Mouse (Mus musculus) cerebral cortex, adult 2 months (tissue): ENCODE measurements around the gene Ntn4.

Source experiments
- WGBS: fragments of 180-500 bp; shearing (Covaris S2); methylation state at CpG from one replicate; pipeline ENCODE4 v1.1.7; 2018; 5-methylcytosine and 5-hydroxymethylcytosine counted together

The Ntn4 gene

DNA sequence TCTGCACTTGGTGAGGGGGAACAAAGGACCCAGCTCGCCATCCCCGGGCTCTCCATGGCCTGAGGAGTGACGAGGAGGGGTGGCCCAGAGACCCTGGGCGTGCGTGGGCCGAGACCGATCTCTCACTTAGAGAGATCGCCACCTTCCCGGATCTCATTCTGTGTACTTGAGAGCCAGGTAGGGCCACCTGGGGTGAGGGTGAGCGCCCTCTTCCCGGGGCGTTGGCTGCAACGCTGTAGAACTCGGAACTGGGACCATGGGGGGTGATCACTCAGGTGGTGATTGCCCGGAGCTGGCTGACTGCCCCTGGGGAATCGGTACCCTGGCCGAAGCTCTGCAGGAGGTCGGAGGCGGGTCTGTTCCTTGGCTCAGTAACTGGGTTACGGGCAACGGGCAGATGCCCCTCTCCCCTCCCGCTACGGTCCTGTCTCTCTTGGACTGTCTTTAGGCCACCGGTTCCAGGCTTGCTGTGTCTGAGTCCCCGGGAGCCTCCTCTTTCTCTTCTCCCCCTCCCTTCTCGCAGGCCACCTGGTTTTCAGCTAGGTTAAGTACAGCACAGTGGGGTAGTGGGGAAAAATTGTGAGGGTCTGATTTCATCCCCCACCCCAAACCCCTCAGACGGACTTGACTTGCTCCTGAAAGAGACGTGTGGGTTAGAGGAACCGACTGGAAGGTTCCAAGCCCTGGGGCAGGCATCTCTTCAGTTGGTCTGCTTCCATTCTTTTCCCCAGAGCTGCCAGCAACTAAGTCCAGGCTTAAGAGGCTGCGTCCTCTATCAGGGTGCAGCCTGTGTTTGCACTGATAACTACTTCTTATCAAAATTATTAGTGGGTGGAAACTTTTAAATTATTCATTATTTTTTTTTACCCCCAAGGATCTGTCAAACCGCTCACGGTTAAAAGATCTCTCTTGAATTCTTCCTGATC, 1.6 kb downstream of the Ntn4 start:
- WGBS, result 11% methylated on average over 32 of the region's 32 CpGs

DNA sequence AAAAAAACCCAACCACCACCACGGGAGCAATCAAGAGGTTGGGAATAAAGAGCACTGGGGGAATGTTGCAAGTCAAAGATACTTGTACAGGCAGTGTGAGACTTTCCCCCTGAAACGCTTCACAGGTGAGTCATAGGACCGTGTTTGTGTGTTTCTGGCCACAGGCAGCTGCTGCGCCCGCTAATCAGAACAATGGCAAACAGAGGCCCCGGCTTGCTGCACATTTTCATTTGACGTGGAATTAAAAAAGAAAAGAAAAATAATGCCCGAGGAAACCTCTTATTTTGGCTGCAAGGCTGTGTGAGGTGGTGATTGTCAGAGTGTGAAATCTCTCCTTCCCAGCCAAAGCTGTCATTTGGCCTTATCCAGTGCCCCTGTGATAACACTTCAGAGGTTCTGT, 2.4 kb downstream of the Ntn4 start:
- 58% methylated on average over 8 of the region's 8 CpGs for WGBS

DNA sequence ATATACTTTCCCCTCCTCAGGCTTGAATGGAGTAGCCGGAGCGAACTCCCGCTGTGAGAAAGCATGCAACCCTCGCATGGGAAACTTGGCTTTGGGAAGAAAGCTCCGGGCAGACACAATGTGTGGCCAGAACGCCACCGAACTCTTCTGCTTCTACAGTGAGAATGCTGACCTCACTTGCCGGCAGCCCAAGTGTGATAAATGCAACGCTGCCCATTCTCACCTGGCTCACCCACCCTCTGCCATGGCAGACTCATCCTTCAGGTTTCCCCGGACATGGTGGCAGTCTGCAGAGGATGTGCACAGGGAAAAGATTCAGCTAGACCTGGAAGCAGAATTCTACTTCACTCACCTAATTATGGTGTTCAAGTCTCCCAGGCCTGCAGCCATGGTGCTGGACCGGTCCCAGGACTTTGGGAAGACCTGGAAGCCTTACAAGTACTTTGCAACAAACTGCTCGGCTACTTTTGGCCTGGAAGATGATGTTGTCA, 4.0 kb downstream of the Ntn4 start:
- WGBS, result 64% methylated on average over 12 of the region's 12 CpGs

DNA sequence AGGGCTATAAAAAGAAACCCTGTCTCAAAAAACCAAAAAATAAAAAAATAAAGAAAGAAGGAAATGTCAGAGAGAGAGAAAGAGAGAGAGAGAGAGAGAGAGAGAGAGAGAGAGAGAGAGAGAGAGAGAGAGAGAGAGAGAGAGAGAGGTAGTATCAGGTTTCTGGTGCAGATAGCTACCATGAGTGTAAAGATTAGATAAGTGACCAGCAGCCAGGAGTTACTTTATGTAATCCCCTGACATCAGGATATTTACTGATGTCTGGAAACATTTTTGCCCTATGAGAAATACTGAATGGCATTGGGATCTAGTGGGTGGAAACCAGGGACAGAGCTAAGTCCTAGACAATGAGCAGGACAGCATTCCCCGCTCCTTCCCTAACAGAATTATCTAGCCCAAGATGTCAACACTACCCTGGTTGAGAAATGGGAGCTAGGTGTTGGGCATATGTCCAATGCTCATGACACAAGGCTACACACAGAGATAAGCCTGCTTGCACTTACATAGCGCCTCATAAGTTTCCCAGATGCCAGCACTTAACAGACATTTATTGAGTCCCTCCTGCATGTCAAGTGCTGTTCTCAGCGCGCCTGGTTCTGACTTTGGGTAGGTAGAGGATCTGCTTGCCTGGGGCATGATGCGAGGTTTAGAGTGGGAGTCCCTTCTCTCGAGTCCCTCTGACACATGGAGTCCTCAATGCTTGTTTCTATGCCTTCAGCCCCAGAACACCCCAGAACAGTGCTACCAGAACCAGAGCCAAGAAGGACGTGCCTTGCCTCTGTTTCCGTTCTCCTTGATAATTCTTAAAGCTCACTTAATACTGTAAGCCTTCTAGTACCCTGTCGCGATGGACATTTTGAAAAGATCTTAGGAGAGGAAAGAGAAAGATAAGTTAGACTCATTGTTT, 7.4 kb downstream of the Ntn4 start:
- 88% methylated on average over 10 of the region's 10 CpGs for WGBS

DNA sequence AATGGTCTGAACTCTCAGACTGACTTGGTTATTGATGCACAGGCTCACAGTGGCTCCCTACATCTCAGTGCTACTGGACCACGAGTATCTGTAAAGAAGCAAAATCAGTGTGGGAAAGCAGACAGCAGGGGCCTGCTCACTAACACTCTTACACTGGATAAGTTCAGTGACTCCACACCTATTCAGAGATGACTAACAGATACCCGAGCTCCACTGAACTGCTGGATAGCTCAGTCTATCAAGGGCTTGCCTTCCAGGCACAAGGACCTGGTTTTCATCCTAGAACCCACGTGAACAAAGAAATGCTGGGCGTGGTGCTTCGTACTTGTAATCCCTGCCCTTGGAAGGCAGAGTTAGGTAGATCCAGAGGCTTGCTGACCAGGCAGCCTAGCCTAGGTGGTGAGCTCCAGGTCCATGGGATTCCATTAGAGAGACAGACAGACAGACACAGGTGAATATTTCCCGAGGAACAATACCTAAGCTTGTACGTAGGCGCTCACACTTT, 8.2 kb downstream of the Ntn4 start:
- WGBS, result 88% methylated on average over 8 of the region's 8 CpGs

DNA sequence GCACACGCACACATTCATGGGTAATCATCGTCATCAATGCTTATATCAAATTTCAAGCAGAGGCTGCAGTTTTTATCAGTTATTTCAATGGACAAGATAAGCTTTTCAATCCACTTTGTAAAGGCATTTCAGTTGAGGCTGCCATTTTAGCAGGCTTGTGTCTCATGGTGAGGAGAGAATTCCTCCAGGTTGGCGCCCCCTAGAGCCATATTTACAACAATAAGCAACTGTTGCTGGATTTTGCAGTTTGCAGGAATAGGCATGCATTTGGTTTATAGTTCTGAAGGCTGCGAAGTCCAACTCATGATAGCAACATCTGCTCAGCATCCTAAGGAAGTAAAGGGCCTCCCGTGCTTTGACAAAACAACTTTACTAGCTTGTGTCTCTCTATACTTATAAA, 8.6 kb downstream of the Ntn4 start:
- WGBS, result 83% methylated on average over 5 of the region's 5 CpGs

DNA sequence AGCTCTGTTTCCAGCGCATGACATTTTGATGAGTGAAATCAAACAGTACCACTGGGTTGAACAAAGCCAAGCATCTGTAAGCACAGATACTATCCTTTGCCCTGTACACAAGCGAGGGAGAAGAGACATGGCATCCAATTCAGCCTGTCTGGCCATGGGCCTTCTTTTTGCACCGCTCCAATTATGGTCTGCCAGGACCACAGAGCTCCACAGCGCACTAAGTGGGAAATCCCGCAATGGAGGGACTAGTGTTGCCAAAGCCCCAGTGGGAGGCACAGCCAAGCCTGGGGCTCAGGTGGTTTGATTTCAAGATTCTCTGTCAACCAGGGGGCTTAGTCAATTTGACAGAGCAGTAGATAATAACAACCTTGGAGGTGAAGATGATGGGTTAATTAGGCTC, 9.1 kb downstream of the Ntn4 start:
- WGBS, result 87% methylated on average over 5 of the region's 5 CpGs

DNA sequence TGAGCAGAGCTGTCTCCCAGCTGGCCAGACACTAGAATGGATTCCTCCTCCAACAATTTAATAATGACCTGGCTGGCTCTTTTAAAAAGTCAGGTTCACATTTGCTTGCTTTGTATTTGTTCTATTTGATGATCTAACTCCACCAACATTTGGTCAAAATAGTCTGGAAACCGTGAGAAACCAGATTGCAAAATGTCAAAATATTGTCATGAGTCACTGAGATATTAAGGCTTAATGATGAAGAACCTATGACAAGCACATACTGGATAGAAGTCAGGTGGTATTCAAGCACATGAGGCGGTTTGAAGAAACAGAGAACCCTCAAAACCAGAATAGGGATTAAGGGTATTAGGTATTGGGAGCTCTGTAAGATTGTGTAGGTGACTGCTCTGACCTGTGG, 12.8 kb downstream of the Ntn4 start:
- WGBS, result 66% methylated on average over 2 of the region's 2 CpGs

DNA sequence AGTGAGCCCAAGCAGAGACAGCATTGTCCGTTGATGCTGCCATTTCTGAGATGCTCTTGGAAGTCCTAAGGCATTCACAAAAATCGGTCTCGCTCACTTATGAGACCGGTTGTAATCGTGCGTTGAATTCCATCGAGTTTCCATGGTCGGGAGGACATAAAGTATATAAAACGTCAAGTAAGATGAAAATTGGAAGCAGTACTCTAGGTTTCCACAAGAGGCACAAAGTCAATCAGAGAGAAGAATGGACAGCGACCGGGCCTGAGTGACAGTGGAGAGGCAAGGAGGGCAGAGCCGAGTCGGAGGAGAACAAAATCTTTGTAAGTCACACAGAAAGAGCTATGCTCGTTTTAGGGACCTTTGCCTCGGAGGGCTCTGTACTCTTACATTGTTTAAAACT, 14.9 kb downstream of the Ntn4 start:
- 85% methylated on average over 15 of the region's 15 CpGs for WGBS

DNA sequence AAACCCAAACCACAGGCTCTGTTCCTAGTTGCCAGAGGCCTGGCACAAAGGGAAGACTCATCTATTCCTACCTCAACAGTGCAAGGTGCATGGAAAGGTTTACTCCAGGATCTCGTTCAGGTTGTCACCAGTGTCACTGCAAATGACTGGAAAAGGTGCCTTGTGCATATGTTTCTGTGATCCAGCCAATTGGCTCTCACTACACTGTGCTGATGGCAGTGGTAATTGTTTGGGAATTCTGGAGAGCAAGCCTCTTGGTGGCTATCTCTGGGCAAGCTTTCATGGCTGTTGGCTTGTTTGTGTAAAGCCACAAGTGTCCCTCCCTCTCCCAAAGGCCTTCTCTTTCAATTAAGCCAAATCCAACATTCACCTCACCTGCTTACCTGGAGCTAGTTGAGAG, 19.3 kb downstream of the Ntn4 start:
- WGBS, result 87% methylated on average over 1 of the region's 1 CpGs

DNA sequence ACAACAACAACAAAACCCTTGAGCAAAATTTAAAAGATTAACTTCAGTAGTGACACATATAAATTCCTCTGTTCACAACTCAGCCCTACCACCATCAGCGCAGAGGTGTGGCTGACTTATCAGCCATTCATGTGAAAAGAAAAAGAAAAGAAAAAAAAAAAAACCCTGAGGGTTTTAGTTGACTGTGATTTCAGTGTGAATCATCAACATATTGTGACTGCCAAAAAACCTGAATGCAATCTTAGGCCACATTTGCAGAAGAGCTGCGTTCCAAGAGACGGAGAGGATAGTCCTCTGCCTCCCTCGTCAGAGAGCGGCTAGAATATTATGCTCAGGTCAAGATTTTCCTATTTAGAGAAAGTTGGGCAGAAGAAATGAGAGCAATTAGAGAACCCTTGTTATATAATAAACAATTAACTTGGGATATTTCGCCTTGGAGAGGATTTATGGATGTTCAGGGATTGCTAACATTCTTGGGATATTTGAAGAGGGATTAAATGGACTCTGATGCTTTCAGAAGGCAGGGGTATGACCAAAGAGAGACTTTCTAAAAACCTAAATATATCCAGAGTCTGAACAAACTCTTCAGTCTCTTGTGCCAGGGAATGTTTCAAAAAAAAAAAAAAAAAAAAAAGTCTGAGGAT, 21.0 kb downstream of the Ntn4 start:
- WGBS, result 49% methylated on average over 6 of the region's 6 CpGs

DNA sequence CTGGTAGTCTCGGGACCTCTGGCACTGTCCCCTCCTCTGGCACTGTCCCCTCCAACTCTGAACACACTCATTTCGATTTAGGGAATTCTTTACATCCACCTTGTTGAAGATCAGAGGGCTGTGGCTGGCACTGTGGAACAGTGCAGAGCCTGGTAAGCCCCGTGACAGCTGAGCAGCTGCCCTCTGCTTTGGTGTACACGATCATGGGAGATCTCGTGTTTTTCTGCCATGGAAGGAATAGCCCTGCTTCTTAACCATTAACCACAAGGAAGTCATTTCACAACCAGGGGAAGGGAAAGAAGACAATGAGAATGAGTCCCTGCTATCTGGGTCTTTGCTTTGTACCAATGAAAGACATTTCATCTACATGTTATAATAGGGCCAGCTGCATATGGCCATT, 21.5 kb downstream of the Ntn4 start:
- 56% methylated on average over 5 of the region's 5 CpGs for WGBS

DNA sequence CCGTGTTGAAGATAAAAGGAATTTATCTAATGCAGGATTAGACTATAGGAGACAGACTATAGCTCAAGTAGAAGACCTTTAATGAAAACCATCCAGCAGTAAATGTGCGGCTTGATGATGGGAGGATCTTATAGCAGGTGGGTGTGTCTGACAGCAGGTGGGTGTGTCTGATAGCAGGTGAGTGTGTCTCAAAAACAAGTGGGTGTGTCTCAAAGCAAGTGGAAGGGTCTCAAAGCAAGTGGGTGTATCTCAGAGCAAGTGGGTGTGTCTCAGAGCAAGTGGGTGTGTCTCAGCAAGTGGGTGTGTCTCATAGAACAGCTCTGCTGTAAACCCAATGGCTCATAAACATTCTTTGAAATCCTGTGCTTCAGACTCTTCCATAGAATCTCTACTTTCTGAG, 25.7 kb downstream of the Ntn4 start:
- 83% methylated on average over 2 of the region's 2 CpGs for WGBS

DNA sequence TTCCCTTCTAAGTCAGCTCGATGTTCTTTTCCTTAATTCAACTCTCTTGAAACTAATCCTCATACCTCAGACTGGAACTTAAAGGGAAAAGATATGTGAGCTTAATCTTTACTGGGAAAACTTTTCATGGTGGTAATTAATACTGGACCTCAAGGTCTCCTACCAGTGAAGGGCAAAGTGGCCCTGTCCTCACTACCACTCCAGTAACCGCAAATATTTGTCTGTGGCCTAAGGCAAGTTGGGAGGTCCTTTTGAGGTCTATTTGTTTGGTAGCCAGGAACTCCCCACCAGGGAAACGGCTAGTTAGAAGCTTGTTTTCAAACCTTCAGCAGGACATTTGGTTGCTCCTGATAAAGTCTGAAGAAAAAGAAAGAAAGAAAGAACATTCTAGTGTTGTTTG, 26.5 kb downstream of the Ntn4 start:
- 72% methylated on average over 3 of the region's 3 CpGs for WGBS

DNA sequence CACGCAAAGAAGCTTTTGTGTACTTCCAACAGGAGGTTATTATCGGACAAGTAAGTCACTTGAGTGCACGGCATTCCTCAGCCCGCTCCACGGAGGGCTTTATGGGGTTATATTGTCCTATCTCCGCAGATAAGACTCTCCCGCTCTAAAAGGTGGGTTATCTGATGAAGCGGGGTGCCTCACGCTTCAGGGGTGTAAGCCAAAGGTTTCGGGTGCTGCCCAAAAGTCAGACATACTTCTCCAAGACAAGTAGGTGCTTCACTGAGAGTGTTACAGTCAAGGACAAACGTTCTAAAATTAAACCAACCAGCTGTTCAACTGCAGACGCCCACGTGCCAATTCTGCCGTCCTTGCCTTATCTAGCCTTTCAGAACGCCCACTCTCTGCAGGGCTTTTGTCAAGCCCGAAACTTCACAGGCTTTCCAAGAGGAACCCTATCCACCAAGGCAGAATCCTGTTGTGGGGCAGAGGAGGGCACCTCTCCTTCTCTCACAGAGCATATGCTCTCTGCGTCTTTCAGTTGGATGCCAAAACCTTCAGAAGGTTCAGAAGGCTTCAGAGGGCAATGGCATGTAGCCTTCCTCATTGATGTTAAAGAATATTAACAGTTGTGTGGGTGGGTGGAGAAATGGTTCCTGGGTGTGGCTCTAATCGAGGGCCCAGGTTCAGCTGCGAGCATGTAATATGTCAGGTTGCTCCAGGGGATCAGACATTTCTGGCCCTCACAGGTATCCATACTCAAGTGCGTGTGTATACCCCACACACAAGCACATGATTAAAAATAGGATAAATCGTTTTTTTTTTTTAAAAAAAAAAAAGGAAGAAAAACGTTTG, 32.4 kb downstream of the Ntn4 start:
- 64% methylated on average over 22 of the region's 22 CpGs for WGBS

DNA sequence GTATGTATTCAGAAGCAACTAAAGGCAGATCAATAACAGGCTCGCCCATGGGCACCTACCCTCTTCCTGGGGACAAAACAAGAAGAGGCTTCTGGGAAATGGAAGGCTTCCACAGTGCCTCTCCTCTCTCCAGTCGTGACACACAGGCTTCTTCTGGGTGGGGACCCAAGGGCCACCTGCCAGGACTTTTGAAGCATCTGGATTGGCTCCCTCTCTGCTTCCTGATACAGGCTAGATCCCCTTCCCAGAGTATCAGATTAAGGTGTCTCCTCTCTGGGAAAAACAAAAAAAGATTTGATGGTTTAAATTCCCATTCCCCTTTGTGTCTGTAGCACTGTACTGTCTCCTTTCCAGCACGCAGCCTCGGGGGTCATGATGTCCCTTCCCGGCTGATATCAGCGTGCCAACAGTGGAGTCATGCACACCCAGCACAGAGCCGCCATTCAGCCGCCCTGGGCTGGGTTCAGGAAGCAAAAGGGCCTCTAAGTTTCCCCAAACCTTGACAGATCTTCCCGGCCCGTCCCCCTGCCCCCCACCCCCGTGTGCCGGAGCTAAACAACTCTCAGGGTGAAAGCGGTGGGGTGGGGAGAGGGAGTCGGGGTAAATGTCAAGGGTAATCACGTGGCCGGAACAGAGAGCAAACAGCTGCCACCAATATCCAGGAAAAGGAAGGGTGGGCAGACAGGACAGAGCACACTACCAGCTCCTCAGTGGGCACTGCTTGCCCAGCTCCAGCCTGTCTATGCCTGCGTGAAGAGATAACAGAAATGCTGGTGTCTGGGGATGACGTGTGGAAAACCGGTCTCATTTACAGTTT, 38.9 kb downstream of the Ntn4 start:
- 37% methylated on average over 19 of the region's 19 CpGs for WGBS

DNA sequence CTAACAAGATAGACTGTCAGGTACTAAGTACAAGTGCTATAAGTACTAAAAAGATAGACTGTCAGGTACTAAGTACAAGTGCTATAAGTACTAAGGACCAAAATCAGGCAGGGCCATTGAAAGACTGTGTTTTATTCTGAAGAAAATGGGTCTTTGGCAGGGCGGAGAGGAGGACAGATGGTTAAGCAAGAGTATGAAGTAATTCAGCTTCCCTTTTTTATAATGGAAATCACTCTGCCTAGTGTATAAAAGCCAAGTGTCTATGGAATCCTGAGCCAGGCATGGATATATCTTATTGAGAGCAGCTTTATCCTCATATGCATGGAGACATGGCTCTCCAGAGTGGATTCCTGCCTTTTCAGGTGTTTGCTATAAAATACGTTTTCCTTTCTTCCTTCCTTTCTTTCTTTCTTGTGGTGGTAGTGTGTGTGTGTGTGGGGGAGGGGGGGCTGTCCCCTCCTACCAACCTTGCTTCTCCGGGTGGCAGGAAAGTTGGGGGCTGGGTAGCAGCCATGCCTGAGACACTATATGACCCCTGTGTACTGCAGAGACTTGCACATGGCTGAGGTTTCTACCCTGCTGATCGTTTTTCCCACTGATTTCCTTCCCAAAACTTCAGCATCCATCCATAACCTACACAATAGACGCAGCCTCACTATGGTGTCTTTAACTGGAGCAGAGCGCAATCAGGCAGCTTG, 40.3 kb downstream of the Ntn4 start:
- 51% methylated on average over 6 of the region's 6 CpGs for WGBS

DNA sequence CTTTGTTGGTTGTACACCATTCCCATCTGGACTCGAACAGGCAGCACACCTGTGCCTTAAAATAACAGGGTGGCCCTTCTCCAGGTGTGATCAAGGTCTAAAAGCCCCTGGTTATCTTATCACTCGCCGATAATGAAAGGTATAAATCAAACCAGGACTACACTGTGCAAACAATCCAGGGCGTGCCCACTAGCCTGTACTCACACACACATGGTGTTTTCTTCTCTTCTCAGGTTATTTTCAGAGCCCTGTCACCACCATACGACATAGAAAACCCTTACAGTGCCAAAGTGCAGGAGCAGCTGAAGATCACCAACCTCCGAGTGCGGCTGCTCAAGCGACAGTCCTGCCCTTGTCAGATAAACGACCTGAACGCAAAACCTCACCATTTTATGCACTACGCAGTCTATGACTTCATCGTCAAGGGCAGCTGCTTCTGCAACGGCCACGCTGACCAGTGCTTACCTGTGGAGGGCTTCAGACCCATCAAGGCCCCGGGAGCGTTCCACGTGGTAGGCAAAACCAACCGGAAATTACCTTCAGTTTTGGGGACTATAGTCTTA, 41.8 kb downstream of the Ntn4 start:
- 92% methylated on average over 18 of the region's 18 CpGs for WGBS

DNA sequence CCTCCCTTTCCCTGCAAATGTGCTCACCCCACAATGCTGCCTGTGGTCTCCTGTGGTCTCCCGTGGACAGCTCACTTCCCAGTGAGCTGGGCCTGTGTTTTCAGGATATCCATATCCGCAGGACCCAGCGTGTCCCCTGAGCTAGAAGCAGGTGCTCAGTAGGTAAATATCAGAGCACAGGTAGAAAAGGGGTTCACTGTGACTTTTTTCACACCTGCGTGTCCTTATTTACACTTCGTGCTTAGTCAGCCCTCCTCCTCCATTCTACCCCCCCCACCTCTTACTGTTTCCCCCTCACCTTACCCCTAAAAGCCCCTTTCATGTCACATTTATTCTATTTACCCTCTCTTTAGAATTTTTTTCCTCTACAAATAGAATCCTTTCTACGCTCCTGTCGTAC, 42.7 kb downstream of the Ntn4 start:
- WGBS, result 90% methylated on average over 7 of the region's 7 CpGs
